Mouse (Mus musculus) ovary, adult 18-20 months (tissue): ENCODE measurements around the gene Ddit4.
"Not testable (repeated sequence)": the region's sequence is repeated elsewhere in the genome, so short reads cannot be mapped to it uniquely, and the experiment has no call there.

Experiments used
- DNase-seq: peaks from one replicate; pipeline ENCODE4 v3.0.0; 2022; ENCODE audit warnings: low spot score, mixed read lengths

Gene Ddit4

GRCm38 (mm10) chr10:59951211-59952151 lies at the start of gene Ddit4:
Gene Ddit4, minus strand, starts transcription at chr10:59951834.
- peak; percentile 100 for DNase-seq

- no peak for DNase-seq
Measured at GRCm38 (mm10) chr10:59999057-59999456, 47.4 kb upstream of the Ddit4 start.

DNA sequence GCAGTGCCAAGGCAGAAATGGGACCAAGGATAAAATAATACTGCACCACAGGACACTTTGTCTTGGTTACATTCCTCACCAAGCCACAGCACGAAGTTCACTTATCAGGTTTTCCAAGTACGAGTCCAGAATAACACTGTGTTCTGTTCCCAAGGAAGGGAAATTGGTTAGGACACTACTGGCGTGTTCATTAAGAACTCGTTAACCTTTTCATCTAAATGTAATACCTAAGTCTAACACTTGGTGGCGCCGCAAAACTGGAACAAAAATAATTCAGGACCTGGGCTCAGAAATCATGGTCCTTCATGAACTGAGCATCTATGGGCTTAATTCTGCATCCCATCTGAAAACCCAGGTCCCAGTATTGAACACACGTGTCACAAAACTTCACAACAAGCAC lies 46.0 kb upstream of the Ddit4 start:
- DNase-seq = no peak

GRCm38 (mm10) chr10:59995889-59996288 lies 44.3 kb upstream of the Ddit4 start:
- DNase-seq = no peak

DNA sequence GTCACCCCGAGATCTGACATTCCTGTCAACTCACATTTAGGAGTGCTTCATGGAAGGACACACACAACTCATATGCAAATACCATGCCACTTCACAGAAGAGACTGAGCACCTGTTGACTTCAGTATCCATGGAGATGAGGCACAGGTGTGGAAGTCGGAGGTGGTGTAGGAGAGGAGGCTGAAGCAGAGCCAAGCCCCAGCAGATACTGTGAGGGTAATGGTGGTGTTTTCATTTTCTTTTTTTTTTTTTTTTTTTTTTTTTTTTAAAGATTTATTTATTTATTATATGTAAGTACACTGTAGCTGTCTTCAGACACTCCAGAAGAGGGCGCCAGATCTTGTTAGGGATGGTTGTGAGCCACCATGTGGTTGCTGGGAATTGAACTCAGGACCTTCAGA lies 42.2 kb upstream of the Ddit4 start:
- not testable (repeated sequence) for DNase-seq

DNA sequence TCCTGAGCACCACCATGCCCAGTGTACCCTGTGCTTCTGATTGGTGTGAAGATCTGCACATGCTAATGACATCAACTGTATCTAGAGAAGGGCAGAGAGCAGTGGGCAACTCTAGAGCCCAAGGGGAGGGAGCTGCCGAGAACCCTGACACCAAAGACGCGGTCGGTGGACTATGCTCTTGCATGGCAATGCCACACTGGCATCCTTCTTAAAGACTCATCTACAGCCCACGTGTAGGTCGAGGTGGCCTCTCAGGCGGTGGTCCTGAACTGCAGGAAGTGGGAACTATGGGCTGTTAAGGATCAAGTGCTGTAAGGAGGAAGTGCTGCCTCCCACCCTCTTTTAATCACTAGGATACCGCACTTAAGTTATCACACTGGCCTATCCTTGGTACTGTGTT lies 40.4 kb upstream of the Ddit4 start:
- no peak for DNase-seq

DNA sequence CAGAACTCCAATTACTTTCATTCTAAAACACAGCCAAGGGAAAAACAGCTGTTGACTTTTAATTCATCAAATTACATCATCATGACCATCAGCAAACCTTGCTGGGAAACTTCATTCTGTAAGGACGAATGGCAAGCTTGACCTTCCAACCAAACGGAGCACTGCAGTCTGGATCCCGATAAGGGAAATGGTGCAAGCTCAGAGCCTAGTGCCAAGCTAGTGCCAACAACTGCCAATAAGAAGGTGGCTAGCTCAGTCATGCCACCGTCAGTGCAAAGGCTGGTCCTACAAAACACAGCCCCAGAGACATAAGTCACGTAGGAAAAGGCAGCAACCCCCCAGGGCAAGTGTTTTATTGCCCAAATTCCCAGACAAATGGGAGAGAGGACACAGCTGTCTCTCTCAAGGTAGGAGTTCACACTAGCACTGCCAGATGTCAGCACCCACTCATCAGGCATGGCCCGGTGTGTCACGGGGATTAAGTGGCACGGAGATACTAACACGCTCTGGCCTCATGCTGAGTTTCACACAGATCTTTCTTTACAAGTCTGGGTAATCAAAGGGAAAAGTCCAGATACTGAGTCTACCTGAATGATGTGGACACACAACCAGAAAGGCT lies 39.7 kb upstream of the Ddit4 start:
- no peak for DNase-seq

DNA sequence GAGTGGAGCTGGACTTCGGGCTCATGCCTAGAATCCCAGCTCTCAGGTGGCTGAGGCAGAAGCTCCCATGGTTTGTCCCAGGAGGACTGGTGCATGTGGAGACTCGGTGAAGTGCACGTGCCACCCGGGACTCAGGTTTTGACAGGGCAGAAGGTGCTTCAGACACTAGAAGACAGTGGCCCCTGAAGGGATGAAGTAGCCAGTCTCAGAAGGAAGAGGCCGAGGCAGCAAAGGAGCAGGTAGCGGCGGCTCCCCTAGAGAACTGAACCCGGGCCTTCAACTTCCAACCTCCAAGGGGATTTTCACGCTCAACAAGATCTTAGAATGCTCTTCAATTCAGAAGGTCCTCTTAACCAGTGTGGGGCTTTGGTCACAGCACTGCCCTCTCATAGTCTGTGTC lies 38.8 kb upstream of the Ddit4 start:
- DNase-seq = no peak

DNA sequence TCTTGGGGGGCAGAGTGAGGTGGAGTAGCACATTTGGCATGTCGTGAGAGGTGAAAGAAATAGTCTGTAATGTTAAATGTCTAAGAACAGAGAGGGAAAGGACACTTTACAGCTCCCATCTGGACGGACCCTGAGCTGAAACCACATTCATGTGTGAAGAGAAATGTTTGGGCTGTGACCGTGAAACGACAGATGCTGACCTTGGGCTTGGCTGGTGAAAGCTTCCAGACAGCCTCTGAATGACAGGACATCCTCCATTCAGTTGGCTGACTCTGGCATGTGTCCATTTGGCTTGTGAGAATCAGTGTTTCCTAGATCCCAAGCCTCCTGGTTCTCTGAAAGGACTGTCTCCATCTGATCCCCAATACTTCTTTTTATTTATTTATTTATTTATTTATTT lies 36.4 kb upstream of the Ddit4 start:
- no peak for DNase-seq

DNA sequence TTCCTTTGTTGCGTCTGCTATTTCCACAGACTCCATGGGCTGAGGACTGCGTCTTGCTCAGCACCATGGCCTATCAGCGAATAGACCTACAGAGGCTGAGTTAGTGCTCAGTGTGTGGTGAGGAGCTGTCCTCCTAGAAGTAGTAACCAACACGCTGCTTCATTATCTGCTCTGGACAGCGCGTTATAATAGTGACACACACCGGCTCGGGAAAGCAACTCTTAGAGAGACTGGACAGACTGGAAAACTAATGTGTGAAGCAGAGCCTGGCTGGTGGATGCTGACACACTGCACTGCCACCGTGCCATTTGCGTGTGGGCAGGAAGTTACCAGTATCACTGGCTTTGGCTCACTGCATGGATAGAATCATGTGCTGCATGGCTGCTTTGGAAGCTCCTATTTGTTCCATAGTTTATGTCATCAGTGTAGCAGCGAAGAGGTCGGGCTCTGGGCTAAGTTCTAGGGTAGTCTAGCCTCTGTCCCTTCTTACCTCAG lies 30.8 kb upstream of the Ddit4 start:
- DNase-seq = no peak

DNA sequence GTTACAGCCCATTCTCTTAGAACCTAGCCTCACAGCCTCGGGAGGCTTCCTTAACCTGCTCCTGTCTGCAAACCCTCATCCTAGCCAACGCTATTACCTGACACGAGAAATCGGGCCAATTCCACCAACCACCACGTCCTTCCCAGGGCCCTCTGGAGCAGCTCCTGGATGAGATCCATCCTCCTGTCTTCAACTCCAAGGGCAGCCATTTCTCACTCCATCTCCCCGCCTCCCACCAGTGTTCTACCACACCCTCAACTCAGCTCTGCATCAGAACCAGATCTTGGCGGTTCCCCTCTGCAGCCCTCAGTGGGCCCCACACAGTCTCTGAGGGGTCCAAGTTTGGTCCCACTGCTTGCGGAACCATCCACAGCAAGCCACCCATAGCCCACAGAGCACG lies 30.2 kb upstream of the Ddit4 start:
- DNase-seq = no peak

DNA sequence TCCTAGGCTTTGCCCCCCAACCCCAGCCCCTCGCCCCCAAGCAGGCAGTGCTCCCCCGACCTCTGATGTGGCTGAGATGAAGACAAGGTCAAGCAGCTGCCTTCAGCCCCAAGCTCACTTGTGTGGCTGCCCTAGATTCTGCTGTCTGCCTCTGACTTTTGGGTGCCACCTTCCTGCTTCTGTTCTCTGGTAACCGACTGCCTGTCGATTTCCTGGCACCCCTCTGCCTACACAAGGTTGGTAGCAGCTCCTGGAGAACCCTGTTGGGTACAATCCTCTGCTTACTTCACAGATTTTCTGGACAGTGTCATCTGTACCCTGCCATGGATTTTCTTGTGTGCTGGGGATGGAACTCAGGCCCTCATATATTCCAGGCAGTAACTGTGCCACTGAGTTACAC lies 29.7 kb upstream of the Ddit4 start:
- no peak for DNase-seq

DNA sequence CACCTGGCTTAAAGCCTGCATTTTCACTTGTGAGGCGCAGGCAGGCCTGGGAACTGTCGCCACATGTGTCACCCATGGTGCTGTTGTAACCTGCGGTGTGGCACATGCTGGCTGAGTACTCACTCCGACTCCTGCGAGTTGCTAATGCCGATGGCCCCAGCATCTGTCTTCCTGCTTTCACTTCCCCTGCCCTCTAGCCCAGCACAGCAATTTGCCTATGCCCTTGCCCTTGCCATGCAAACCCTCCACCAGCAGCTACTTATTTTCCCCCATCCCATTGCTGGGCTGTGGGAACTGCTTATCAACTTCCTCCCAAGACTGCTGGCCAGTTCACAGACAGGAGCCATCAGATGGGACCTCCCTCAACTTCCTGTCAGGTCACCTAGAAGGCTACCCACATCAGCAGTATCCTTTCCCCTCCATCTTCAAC lies 29.2 kb upstream of the Ddit4 start:
- no peak for DNase-seq

GRCm38 (mm10) chr10:59978873-59979743 lies 27.5 kb upstream of the Ddit4 start:
- DNase-seq = peak; percentile 83

- DNase-seq = no peak
Measured at GRCm38 (mm10) chr10:59978401-59978800, 26.8 kb upstream of the Ddit4 start.

- DNase-seq = no peak
Measured at GRCm38 (mm10) chr10:59977715-59978343, 26.2 kb upstream of the Ddit4 start.

DNA sequence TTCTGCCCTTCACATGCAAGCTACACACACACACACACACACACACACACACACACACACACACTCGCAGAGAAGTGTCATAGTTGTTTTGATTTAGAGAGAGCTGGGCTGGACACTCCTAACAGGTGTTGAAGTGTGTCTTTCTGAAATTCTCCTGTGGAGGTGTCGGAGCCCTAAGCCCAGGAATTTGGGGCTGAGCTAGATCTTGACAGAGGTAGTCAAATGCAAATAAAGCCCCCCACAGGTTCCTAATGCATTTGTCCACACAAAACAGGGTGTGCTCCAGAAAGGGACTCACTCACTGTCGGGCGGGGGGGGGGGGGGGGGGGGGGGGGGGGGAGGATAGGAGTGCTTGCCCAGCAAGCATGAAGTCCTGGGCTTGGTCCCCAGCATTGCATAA lies 25.5 kb upstream of the Ddit4 start:
- DNase-seq = no peak

- DNase-seq = no peak
Measured at GRCm38 (mm10) chr10:59974786-59975185, 23.2 kb upstream of the Ddit4 start.

- peak; percentile 76 for DNase-seq
Measured at GRCm38 (mm10) chr10:59974191-59974664, 22.6 kb upstream of the Ddit4 start.

- no peak for DNase-seq
Measured at GRCm38 (mm10) chr10:59973400-59973799, 21.8 kb upstream of the Ddit4 start.

DNA sequence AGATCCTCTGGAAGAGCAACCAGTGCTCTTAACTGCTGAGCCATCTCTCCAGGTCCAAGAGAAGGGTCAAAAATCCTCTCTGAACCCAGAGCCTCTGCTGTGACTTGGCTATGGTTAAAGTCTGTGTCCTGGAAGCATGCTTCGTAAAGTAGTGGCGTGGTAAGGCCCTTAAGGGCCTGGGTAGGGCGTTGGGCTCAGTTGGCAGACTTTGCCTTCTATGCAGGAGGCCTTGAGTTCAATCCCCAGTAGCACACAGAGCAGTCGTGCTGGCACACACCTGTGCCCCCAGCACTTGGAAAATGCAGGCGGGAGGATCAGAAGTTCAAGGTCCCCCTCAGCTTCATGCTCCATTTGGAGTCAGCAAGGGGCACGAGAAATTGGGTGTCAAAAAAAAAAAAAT lies 21.4 kb upstream of the Ddit4 start:
- DNase-seq = no peak

GRCm38 (mm10) chr10:59972534-59972933 lies 20.9 kb upstream of the Ddit4 start:
- peak; percentile 48 for DNase-seq
